Mouse (Mus musculus) telencephalon, adult 2 months (tissue): Measurements from ENCODE around the gene Cracr2a.

ENCODE experiments used
- DNase-seq: peaks from one replicate; pipeline ENCODE4 v3.0.0-alpha.2; 2011; ENCODE audit warnings: low read depth, low spot score

Gene Cracr2a

DNA sequence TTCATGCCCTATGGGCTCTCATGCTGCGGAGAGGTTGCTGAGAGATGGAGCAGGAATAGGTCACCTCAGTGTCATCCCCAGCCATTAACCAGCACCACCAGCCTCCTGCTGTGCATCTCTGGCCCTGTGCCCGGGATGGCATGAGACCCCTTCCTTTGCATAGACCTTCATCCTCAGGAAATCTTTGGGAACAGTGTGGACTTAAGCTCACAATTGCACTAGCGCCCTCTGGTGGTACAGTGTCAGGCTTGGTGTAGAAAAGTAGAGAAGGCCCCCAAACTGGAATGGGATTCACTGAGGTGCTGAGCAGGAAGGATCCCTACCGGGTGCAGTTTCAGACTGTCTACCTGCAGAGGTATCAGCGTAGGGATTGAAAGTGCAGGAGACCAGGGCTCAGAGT lies 64.0 kb downstream of the Cracr2a start:
- no peak for DNase-seq

DNA sequence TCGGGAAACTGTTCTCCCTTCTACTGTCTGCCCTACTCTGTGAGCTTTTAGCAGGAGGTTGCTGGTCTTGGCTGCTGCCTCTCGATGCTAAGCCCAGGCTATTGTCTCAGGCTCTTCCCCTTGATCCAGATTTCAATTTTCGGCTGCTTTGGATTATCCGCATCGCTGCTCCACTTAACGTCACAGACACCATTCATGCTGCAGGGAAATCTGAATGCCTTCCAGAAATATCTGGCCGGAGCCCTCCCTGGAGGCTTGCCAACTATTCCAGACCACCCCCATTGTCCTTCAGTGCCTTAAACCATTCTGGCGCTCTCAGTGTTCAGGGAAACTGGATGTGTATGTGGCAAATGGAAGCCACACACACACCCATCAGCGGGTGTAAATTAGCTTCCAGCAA lies 66.3 kb downstream of the Cracr2a start:
- DNase-seq = no peak

DNA sequence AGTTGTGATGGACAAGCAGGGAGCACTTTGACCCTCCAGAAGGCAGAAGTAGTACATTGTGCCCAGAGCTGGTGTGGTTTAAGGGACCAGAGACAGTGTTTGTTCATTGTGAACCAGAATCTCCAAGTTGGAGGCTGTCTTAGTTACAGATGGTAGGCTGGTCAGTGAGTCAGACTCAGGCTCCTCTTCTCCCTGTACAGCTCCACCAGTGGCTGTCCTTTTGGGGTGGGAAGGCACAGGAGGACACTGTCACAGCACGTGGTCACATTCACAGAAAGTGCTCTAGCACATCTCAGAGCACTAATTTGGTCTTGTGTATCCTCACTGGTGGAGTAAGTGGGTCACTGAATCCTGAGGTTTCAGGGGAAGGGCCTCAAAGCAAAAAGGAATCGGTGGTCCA lies 68.1 kb downstream of the Cracr2a start:
- no peak for DNase-seq

DNA sequence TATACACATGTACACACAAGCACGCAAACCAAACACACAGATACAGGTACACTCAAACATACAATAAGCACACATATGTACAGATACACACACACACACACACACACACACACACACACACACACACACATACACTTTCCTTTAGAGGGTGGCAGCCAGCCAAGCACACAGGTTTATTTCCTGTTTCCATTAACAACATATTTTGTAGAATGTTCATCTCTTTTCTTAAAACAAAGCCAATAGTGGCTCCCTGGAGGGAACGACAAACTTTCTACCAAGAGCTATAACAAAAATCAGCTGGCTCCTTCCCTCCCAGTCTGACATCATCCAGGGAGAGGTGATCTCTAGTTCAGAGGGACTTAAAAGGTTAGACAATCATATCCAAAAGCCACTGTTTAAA lies 73.7 kb downstream of the Cracr2a start:
- DNase-seq = no peak

DNA sequence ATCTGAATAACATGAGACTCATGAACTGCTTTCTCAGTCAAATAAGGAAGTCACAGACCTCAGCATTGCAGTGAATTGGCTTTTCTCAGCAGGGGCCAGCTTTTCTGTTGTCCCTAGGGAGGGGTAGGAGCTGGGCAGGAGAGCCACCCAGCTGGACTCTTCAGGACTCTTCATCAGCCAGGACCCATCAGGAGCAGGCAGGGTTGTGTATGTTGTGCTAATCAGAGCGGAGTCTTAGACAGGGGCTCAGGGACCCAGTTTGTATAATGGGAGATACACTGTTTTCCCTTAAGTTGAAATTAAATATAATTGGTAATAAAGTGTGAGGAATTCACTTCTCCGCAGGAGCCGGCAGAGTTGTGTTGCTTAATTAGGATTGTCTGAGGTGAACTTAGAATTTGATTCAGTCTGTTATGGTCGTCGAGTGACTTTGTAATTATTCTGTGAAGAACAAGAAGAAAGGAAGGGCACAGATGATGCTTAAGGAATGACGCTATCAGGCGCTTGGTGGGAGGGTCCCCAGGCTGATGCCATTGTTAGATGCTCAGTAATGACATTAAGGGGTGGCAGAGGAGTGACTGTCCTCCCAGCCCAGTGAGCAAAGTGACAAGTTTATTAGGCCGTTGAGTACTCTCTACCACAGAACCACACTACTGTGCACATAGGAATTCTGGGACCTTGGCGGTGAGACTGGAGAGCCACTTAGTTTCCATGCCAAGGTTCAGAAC lies 74.5 kb downstream of the Cracr2a start:
- DNase-seq = no peak

DNA sequence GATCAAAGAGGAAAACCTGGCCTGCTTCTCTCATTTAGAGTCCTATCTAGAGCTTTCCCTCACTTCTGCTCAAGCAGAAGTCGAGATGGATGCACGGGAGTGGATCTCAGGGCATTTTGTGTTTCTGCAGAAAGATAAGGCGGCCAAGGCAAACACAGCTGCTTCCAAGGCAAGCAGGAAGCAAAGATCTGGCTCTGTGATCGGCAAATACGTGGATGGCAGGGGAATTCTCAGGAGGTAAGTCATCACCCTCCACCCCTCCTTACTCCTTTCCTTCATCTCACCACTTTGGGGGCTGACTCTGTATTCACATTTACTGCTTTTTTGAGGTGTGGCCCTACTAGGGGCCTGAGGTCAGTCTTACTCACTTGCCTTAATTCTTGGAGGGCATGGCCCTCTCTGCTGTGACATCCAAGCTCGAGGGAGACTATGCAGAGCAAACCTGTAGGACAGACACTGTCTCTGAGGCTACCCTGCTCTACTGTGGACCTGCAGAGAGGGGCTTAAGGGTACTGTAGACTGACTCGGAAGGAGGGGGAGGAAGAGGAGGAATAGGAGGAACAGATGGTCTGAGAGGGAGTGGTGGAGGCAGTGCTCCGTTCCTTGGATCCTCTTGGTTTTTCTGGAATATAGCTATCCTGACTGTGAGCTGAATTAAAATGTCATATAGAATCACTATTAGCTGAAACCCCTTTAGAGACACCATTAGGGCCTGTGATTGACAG lies 80.1 kb downstream of the Cracr2a start:
- DNase-seq = no peak

DNA sequence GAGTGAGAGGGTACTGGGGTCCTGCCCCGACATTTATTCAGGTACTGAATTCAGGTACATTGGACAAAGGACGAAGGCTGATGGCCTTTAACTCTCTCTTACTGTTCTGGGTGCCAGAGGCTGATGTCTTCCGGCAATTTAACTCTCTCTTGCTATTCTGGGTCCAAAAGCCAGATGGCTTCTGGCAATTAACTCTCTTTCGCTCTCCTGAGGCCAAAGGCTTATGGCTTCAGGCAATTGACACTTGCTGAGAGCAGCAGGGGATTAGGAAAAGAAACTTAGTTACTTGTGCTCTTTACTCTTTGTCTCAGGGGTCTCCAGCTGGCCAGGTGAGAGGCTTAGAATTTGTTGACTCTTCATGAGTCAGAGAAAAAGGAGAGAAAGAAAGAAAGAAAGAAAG lies 94.8 kb downstream of the Cracr2a start:
- DNase-seq = no peak

DNA sequence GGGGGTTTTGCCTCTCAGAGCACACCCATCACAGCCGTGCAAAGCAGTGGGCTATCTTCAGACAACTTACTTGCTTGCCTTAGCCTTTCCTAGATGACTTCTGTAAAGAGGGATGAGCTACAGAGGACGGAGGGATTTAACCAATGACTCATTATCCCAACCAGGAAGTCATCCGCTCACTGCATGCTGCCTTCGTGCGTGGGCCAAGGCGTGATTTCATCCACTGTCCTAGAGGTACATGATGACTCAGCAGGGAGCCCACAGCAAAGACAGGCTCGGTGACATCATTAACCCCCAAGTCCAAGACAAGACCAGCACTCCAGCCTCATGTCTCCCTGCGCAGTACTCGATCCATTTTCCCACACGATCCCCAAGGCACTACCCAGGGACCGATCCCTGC lies 96.0 kb downstream of the Cracr2a start:
- DNase-seq = no peak

DNA sequence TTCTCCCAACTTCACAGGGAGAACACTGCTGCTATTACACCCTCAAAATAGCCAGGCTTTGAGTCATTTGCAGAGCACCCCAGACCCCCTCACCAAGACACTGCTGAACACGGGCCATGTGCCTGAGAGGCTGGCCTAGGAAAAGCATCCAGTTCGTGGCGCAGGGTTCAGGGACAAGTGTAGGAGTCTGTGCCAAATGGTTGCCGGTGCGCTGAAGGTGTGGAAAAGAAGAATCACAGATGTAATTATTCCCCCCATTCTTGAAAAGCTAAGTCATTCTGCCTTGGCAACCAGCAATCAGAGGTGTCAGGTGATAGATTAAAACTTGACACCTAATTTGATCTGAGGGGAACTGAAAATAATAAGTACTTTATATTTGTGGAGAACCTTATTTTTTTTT lies 98.3 kb downstream of the Cracr2a start:
- DNase-seq = no peak

DNA sequence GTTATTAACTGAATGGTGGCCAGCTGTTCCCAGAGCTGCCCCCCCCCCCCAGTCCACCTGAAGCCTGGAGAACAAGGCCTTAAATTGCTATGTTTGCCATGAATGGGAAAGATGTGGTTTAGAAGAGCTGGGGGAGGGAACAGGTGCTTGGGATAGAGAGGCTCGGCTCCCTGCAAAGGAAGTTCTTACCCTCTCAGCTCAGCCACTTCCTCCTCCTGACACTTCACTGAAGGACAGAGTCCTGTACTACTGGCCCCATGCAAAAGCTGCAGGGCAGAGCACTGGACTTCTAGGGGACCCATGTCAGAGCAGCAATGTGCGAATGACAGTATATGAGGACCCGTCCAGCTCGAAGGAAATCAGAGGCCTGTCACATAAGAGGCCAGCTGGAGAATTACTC lies 98.8 kb downstream of the Cracr2a start:
- no peak for DNase-seq

DNA sequence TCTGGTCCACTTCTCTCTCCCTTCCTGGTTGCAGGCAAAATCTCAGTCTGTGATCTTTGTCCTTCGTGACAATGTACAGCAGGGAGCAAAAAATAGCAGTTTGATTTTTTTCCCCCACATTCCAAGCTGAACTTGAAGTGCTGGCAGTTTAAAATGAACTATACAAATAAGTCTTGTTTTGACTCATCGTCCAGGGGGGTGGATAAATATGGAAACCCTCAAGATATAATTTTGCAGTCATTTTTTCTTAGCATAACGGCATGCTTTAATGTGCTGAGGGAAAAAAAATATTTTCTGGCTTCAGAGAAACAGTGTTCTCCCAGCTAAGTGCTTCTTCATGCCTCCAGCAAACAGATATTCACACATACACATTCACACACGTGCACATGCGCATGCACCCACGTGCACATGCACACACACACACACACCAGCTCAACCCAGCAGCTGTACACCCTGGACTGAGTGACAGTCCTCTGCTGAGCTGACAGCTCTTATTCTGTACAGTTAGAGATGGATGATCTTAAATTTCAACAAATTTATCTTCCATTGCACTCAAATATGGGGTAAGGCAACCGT lies 100.7 kb downstream of the Cracr2a start:
- DNase-seq = peak; percentile 86

DNA sequence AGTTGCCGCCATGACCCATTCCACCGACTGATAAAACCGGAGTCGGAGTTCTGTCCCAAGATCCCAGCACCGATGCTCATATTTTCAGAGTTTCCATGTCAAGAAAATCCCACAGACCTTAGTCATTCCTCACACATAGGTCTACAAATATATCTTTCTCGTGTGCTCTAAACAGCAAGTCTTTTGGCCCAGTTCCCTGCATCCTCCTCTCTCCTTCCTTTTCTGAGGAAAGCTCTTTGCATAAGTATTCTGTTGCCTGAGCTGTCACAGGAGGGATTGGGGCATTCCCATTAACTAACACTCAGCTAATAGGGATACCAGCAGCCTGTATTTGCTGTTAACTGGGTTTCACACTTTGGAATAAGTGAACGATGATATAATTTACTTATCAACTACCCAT lies 102.1 kb downstream of the Cracr2a start:
- DNase-seq = peak; percentile 93

DNA sequence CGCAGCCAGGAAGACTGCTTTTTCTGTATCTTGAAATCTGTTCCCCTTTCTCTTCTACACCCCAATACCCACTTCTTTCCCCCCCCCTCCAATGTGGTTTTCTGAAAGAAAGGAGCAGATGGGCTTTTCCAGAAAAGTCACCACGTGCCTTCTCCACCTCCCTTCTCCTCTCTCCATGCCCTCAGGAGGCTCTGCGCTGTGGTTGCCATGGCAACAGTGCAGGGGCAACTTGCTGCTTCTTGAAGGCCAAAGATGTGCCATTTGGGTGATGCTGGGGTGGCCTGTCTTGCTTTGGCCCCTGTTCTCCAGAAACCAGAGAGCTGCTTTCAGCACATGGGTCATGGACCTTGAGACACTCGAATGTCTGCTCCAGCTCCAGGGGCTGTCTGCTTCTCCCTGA lies 108.2 kb downstream of the Cracr2a start:
- DNase-seq = peak; percentile 66

DNA sequence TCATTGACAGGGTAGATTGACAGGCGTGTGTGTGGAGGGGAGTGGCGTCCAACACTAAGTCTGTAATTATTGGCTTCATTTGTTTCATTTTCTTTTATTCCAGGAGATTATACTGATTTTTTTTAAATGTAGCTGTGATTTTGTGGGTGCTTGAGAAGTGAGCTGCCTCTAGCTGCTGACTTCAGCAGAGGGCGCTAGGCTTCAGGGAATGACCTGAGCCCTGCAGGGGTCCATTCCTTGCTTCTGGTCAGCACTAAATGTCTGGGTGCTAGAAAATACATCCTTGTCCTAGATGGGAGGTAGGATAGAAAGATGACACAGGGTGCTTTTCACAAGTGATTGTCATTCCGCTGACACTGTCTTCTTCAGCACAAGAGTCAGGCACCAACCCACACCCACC lies 108.9 kb downstream of the Cracr2a start:
- no peak for DNase-seq

DNA sequence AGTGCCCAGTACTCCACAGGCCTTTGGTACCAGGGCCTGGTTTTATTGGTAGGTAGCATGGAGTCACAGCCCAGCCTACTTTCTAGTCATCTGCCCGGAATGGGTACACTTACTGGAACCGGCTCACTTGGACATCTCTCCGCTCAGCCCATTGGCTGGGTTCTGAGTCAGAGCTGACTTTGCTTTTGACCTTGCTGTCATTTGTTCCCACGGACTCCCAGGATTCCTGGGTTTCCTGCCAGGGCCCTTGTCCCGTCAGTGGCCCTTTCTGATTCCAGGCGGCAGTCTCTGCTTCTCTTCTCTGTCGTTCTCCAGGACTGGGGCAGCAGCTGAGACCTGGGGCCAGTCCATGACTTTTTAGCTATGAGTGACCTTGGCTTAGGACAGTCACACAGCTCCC lies 110.9 kb downstream of the Cracr2a start:
- DNase-seq = no peak

DNA sequence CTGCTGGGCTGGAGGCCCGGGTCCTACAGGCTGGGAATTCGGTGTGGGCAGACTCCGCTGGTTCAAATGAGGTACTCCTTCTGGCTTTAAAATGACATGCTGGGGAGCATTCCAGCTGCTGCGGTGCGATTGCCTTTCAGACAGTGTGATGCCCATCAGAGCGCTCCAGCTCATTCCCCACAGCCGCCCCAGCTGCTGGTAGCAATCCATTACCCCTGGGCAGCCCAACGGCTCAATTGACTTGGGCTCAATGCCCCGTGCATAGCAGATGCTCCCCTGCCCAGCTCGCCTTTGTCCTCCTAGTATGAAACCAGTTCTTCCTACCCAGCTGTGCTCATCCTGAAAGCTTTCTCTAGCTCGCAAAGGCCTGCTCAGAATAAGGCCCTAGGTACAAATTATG lies 115.7 kb downstream of the Cracr2a start:
- no peak for DNase-seq

DNA sequence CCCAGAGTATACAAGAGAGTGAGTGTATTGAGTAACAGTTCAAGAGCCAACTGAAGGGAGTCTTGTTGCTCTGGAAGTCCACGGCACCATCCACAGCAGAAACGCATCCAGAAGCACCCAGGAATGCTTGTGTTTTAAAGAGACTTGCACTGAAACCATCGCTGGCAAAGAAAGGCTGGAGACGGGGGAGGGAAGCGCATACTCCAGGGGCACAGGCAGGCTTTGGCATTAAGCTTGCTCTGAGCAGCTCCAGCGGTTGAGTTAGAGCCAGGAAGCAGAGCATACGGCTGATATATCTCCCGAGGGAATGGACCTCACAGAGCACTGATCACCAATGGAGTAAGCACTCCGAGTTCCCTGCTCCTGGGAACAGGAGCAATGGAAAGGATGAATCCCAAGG lies 117.2 kb downstream of the Cracr2a start:
- no peak for DNase-seq

DNA sequence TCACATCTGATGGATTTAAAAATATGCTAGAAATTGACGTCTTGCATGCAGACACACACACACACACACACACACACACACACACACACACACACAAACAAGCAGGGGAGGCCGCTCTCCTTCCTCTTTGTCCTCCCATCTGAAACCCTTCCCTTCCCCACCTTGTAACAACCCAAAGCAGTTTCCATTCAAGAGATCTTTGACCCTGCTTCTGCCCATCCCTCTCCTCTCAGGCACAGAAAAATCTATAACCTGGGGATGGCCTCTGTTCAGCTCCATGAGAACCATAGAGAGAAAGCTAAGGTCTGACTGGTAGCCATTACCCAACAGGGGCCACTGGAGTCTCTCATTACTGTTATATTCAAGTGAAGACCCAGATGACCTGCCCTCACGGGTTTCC lies 117.9 kb downstream of the Cracr2a start:
- DNase-seq = no peak

DNA sequence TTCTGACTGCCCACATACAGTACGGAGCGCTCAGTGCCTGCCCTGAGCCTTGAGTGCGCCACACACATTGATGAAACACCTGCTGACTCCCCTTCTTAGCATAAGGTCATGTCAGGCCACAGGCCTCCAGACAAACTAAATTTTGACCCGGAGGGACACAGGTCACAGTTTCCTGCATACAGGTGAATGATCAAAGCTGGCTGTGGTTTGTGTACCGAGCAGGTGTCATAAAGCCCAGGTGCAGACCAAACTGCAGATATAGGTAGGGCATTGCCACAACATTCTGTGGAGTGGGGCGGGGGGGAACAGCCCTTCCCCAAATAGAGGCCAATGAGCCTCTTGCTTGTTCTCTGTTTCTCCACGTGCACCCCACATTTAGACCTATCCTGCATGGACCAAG lies 119.6 kb downstream of the Cracr2a start:
- no peak for DNase-seq

DNA sequence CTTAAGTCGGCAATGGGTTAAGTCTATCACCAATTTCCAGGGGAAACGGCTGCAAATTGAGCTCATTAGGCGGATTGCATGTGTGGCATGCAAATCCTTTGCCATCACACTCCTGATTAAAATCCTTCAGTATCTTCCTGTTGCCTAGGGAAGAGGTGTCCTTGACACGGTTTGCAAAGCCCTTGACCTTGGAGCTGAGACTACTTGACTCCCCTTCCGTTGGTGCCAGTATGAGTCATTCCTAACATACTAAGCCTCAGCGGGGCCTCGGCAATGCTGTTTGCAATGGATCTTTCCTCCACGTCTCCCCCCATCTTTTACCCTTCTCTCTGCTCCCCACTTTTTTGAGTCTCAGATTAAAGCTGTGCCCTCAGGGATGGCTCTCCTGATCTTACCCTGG lies 122.4 kb downstream of the Cracr2a start:
- DNase-seq = no peak

DNA sequence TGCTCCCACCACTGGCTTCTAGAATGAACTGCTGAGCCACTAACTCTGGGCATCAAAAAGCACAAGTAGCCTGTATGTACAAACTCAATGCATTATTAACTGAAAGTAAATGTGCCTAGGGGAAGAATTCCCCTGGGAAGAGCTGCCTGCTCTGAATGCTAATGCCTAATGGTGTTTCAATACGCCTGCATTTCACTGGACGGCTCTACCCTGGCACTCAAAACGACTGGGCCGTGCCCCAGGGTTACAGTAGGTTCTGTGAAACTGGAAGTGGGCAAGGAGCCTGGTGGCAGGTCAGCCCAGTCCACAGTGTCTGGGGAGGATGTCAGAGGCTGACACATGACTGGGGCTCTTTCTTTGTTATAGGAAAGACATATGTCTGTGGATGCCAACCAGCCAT lies 123.8 kb downstream of the Cracr2a start:
- DNase-seq = no peak

DNA sequence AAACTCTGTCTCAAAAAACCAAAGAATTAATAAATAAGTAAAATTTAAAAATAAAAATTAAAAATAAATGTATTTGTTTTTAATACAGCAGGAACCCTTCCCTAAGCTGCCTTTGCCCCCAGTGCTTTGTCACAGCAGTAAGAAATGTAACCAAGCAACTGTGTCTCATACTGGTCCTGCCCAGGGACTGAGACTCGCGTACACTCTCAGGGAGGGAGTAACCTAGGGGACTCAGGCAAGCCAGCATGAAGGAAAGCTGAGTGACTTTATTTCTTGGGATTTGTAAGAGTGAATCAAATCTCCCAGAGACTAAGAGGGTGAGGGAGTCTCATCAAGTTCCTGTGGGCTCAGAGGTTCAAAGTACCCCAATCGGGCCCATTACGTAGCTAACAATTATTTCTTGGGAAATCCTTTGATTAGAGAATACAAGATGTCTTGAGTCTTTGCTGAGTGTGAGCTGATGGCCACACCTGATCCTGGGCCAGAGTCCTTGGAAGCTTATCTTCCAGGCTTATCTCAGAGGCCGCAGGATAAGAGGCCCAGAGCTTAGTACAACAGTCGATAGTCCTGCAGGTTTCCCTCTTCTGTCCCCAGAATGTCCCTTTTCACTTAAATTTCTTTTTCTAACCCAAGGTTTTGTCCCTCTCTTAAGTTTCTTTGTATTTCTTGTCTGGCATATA lies 126.2 kb downstream of the Cracr2a start:
- no peak for DNase-seq

DNA sequence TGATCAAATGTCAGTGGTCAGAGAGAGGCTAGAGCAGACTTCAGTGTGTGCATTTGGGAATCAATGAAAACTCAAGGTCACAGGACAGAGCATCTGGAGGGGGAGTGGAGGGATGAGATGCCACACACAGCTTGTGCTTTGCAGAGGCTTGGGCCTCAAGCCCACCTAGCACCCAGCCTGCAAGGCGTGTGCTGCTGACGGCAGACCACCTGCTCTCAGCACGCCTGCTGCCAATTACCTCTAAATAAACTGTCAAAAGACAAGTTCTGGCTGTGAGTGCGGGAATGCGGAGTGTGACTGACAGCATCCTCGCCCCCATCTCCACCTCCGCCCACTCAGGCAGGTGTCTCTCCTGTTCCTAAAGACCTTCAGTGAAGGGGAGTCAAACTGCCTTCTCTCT lies 131.2 kb downstream of the Cracr2a start:
- DNase-seq = peak; percentile 49
